Mouse (Mus musculus): Measurements from ENCODE around the gene Olfr813.
"Not testable (repeated sequence)": the region's sequence is repeated elsewhere in the genome, so short reads cannot be mapped to it uniquely, and the experiment has no call there.

Gene Olfr813

DNA sequence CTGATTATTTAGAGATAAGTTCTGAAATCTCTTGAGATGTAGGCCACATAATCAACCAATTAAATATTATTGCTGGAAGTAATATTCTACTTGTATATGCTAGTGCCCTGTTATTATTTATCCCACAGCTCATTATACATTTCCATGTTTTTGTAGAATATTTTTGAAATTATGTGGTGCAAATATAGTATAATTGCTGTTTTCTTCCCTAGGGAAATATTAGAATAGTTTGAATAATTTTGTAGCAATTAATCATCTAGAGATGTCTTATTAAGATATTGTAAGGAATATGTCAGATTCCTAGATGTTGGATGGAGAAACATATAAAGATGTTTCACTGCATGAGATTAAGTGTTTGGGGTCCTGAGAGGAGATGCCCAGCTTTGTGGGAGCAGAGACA is at the start of gene Olfr813:
TSS of gene Olfr813 (plus strand) at position 301 of the 400 bp plus-strand sequence.
- Histone ChIP-seq H3K9me3 (ENCODE audit: low read length) (peaks cover 5% of the 10 kb centered on the region), H3K4me1 (replicated peaks; ENCODE audit: low read depth, low read length) (no peaks in the 10 kb centered on the region), H3K4me3 (replicated peaks; ENCODE audit: low read length) (no peak within 1 kb of the TSS), H3K36me3 (ENCODE audit: insufficient read depth, low read length) (no peaks in the 10 kb centered on the region), H3K27me3 (ENCODE audit: insufficient read depth, low read length) (no peaks in the 10 kb centered on the region)
- TF ChIP-seq POU5F1 (IDR thresholded peaks at IDR 0.05; ENCODE audit: borderline replicate concordance, low read length) (no peak), CTCF (conservative IDR thresholded peaks at IDR 0.05; ENCODE audit: low read length) (no peak), NANOG (IDR thresholded peaks at IDR 0.05; ENCODE audit: borderline replicate concordance, low read length) (no peak)

DNA sequence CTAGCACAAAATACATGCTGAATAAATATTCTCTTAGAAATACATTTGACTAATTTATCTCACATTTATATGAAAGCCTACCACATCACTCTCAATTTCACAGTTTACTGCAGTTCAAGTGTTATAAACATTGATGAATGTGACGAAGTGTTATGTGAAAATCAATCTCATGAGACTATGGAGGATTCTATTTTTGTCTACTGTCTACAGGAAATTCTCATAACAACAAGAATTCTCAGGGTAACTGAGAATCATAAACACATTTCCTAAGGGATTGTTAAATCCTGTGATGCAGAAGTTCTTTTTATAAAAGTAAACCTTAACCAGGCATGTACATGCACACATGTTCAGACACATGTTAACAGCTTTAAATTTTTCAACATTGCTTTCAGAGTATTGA is 9.2 kb upstream of the Olfr813 start, which contains the start of gene Olfr812:
TSS of gene Olfr812 (minus strand) at position 101 of the 400 bp plus-strand sequence.
- TF ChIP-seq POU5F1 (IDR thresholded peaks at IDR 0.05; ENCODE audit: borderline replicate concordance, low read length), result no peak
- Histone ChIP-seq H3K4me1 (replicated peaks; ENCODE audit: low read depth, low read length) (peaks cover 8% of the 10 kb centered on the region), H3K9me3 (ENCODE audit: low read length) (peaks cover 8% of the 10 kb centered on the region), H3K4me3 (replicated peaks; ENCODE audit: low read length) (no peak within 1 kb of the TSS), H3K27me3 (ENCODE audit: insufficient read depth, low read length) (no peaks in the 10 kb centered on the region), H3K36me3 (ENCODE audit: insufficient read depth, low read length) (no peaks in the 10 kb centered on the region)

DNA sequence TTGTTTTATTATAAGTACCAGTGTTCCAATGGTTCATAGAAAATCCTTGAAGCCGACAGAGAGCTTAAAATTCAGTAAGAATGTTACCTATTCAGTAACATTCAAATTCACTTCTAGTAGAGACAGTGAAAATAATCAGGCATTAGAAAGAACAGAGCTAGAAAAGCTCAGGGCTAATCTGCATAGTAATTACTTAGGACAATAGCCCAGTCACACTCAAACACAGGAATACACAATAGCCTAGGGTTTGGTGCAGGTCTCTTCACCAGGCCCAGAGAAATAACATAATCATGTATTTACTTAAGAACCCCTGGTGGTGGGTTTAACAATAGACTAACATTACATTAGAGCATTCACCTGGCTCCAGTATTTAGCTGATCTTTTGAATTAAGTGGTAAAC is 7.8 kb upstream of the Olfr813 start:
- Histone ChIP-seq H3K36me3 (ENCODE audit: insufficient read depth, low read length) (no peaks in the 10 kb centered on the region), H3K4me3 (replicated peaks; ENCODE audit: low read length) (no peak overlapping the region), H3K4me1 (replicated peaks; ENCODE audit: low read depth, low read length) (peaks cover 8% of the 10 kb centered on the region), H3K9me3 (ENCODE audit: low read length) (peaks cover 8% of the 10 kb centered on the region), H3K27me3 (ENCODE audit: insufficient read depth, low read length) (no peaks in the 10 kb centered on the region)
- no peak for TF ChIP-seq POU5F1 (IDR thresholded peaks at IDR 0.05; ENCODE audit: borderline replicate concordance, low read length)
- TF ChIP-seq CTCF (conservative IDR thresholded peaks at IDR 0.05; ENCODE audit: low read length), result no peak
- TF ChIP-seq NANOG (IDR thresholded peaks at IDR 0.05; ENCODE audit: borderline replicate concordance, low read length), result peak; percentile 77; the same call in 1 of the 2 replicates

DNA sequence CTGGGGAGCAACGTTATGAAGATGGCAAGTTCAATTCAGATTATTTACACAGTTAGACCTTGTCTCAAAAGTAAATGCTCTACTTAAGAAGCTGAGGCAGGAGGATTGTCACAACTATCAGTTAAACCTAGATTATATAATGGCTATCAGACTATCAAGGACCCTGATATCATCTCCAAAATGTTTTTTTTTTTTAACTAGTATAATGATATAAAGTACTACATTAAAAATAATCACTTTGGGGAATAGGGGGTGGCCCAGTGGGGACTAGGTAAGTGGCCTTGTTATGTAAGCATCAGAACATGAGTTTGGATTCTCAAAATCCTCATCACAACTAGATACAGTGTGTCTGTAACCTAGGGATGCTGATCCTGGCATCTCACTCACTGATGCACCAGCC is 24.6 kb downstream of the Olfr813 start, which contains the start of gene Olfr814:
TSS of gene Olfr814 (minus strand) at position 101 of the 400 bp plus-strand sequence.
- H3K9me3 ChIP-seq (ENCODE audit: low read length); H3K27me3 ChIP-seq (ENCODE audit: insufficient read depth, low read length); H3K4me3 ChIP-seq (replicated peaks; ENCODE audit: low read length); H3K4me1 ChIP-seq (replicated peaks; ENCODE audit: low read depth, low read length); H3K36me3 ChIP-seq (ENCODE audit: insufficient read depth, low read length): not testable (repeated sequence)

GRCm38 (mm10) chr10:129885496-129885895 is 30.3 kb downstream of the Olfr813 start:
- not testable (repeated sequence) for H3K36me3 ChIP-seq (ENCODE audit: insufficient read depth, low read length); H3K4me1 ChIP-seq (replicated peaks; ENCODE audit: low read depth, low read length); H3K4me3 ChIP-seq (replicated peaks; ENCODE audit: low read length); H3K27me3 ChIP-seq (ENCODE audit: insufficient read depth, low read length)
- peaks cover 21% of the 10 kb centered on the region for H3K9me3 ChIP-seq (ENCODE audit: low read length)

DNA sequence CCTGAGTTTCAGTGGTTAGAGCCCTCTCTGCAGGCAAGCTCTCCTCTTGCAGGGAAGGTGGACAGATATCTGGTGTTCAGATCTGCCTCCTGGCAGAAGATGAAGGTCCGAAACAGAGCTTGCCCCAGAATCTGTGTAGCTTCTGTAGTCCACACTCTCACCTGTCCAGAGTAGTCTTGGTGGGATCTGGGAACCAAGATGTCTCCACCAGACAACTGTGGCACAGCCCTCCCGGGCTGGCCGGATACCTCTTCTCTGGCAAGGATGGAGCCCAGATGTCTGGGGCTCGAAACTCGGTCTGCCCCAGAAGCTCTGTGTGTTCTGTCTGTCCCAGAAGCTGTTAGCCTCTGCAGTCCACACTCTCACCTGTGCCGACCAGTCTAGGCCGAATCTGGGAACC is 30.8 kb downstream of the Olfr813 start:
- peaks cover 21% of the 10 kb centered on the region for H3K9me3 ChIP-seq (ENCODE audit: low read length)
- no peak overlapping the region for H3K4me3 ChIP-seq (replicated peaks; ENCODE audit: low read length)
- no peaks in the 10 kb centered on the region for H3K36me3 ChIP-seq (ENCODE audit: insufficient read depth, low read length)
- H3K4me1 ChIP-seq (replicated peaks; ENCODE audit: low read depth, low read length), result no peaks in the 10 kb centered on the region
- H3K27me3 ChIP-seq (ENCODE audit: insufficient read depth, low read length), result no peaks in the 10 kb centered on the region
- TF ChIP-seq POU5F1 (IDR thresholded peaks at IDR 0.05; ENCODE audit: borderline replicate concordance, low read length), result no peak
- TF ChIP-seq CTCF (conservative IDR thresholded peaks at IDR 0.05; ENCODE audit: low read length), result no peak
- no peak for TF ChIP-seq NANOG (IDR thresholded peaks at IDR 0.05; ENCODE audit: borderline replicate concordance, low read length)

DNA sequence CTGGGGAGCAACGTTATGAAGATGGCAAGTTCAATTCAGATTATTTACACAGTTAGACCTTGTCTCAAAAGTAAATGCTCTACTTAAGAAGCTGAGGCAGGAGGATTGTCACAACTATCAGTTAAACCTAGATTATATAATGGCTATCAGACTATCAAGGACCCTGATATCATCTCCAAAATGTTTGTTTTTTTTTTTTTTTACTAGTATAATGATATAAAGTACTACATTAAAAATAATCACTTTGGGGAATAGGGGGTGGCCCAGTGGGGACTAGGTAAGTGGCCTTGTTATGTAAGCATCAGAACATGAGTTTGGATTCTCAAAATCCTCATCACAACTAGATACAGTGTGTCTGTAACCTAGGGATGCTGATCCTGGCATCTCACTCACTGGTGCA is 50.6 kb downstream of the Olfr813 start, which contains the start of gene Olfr815:
TSS of gene Olfr815 (minus strand) at position 101 of the 400 bp plus-strand sequence.
- not testable (repeated sequence) for H3K27me3 ChIP-seq (ENCODE audit: insufficient read depth, low read length); H3K36me3 ChIP-seq (ENCODE audit: insufficient read depth, low read length); H3K9me3 ChIP-seq (ENCODE audit: low read length); H3K4me1 ChIP-seq (replicated peaks; ENCODE audit: low read depth, low read length); H3K4me3 ChIP-seq (replicated peaks; ENCODE audit: low read length)
